Mouse (Mus musculus) retina, embryonic 14.5 days (tissue): ENCODE results near the gene Rpl18.

Experiments
- DNase-seq: peaks from one replicate; pipeline ENCODE4 v3.0.0-alpha.2; 2015; ENCODE audit warnings: low spot score

Rpl18 gene

GRCm38 (mm10) chr7:45715090-45715708, at the start of gene Rpl18:
Rpl18 (plus strand) TSS chr7:45715457.
- peak; percentile 97 for DNase-seq

- DNase-seq, result no peak
Measured at GRCm38 (mm10) chr7:45666161-45666560, 49.1 kb upstream of the Rpl18 start, which contains the start of gene Fut2. Fut2 (minus strand) TSS chr7:45666394.

GRCm38 (mm10) chr7:45667761-45668160, 47.5 kb upstream of the Rpl18 start:
- no peak for DNase-seq

- DNase-seq, result no peak
Measured at GRCm38 (mm10) chr7:45668921-45669320, 46.3 kb upstream of the Rpl18 start.

- DNase-seq, result no peak
Measured at GRCm38 (mm10) chr7:45677627-45678295, 37.5 kb upstream of the Rpl18 start.

- DNase-seq, result no peak
Measured at GRCm38 (mm10) chr7:45678513-45678912, 36.7 kb upstream of the Rpl18 start.

- DNase-seq, result no peak
Measured at GRCm38 (mm10) chr7:45679966-45680621, 35.2 kb upstream of the Rpl18 start.

- no peak for DNase-seq
Measured at GRCm38 (mm10) chr7:45681046-45681736, 34.1 kb upstream of the Rpl18 start.

- DNase-seq, result peak; percentile 96
Measured at GRCm38 (mm10) chr7:45682144-45683126, 32.8 kb upstream of the Rpl18 start.

GRCm38 (mm10) chr7:45683396-45684050, 31.7 kb upstream of the Rpl18 start, which contains the start of gene Ntn5:
Ntn5 (plus strand) TSS chr7:45684022.
- no peak for DNase-seq

GRCm38 (mm10) chr7:45685811-45686210, 29.4 kb upstream of the Rpl18 start:
- DNase-seq, result no peak

GRCm38 (mm10) chr7:45686841-45687240, 28.4 kb upstream of the Rpl18 start:
- DNase-seq, result no peak

- DNase-seq, result no peak
Measured at GRCm38 (mm10) chr7:45689099-45689498, 26.2 kb upstream of the Rpl18 start.

- DNase-seq, result no peak
Measured at GRCm38 (mm10) chr7:45689800-45690199, 25.5 kb upstream of the Rpl18 start.

GRCm38 (mm10) chr7:45692364-45692763, 22.9 kb upstream of the Rpl18 start:
- DNase-seq, result no peak

GRCm38 (mm10) chr7:45693921-45694591, 21.2 kb upstream of the Rpl18 start, which contains the start of gene Sec1:
Sec1 (minus strand) TSS chr7:45694402.
- no peak for DNase-seq

GRCm38 (mm10) chr7:45695098-45695497, 20.2 kb upstream of the Rpl18 start:
- no peak for DNase-seq

- no peak for DNase-seq
Measured at GRCm38 (mm10) chr7:45697894-45698293, 17.4 kb upstream of the Rpl18 start.

GRCm38 (mm10) chr7:45699523-45700141, 15.6 kb upstream of the Rpl18 start, which contains the start of gene Car11:
Car11 (plus strand) TSS chr7:45699843.
- no peak for DNase-seq
